Comparison of ENCODE assay signal across 9 mouse cellular contexts in the genomic region with DNA sequence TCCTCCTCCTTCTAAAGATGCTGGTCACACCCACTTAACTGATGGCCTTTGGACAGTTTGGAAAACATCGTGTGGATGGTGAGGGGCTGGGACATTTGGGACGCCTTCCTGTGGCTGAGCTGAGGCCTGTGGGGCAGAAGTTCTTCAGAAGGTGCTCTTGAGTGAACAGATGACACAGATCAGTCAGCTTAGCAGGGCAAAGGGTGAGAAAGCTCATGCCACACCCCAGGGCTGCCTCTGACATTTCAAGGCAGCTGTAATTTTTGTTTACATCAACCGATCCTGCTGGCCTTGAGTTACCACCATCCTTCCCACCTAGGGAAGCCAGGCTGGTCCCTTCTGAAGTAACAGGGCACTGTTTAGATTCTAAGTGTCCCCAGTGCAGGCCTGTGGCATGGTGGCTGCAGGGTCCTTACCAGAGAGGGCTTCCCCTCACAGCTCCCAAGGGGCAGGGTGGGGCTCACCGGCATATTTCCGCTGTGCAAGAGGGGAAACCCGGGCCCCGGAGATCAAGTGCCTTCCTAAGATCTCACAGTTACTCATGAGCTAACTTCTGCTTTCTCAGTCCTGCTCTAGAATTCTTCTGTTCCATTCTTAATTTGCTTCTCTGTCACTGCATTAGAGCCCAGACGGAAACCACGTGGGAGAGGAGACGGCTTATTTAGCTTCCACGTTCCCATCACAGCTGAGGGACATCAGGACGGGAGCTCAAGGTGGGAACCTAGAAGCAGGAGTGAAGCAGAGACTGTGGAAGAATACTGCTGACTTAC. TPM values are rescaled to one million over a fixed set of nuclear protein-coding genes. Genes with fewer than 3 reads are reported as not detected.
DNase-seq lines count a peak whose midpoint lies in the region; ATAC-seq lines count a peak whose summit lies in the region.
"Had no signal": no experiment of that assay in that cellular context is flagged by ENCODE, and none has a peak within 500 bp of the region (broad histone marks: within the 10 kb centered on the region; RNA-seq: fewer than 3 reads in every experiment).

No protein-coding gene starts in this region.

- peaks cover 10% of the 10 kb centered on the region for H3K4me1 ChIP-seq in neural tube, embryonic 11.5 days (ENCODE audit: control insufficient read depth, insufficient read depth, low read length)
- peaks cover 44% of the 10 kb centered on the region for H3K4me1 ChIP-seq in heart, embryonic 10.5 days
- H3K4me1 ChIP-seq in midbrain, embryonic 13.5 days (replicated peaks), result peaks cover 28% of the 10 kb centered on the region

- no peak for ATAC-seq in neural tube, embryonic 11.5 days (ENCODE audit: insufficient read depth, low FRiP score, low TSS enrichment)
- ATAC-seq in midbrain, embryonic 13.5 days, result no peak

- no peak overlapping the region for H3K4me3 ChIP-seq in neural tube, embryonic 11.5 days (ENCODE audit: low read depth, low read length)
- 0 out of 2 replicates have a peak overlapping the region, but pooled peaks have one; percentile 8 for H3K4me3 ChIP-seq in heart, embryonic 10.5 days
- H3K4me3 ChIP-seq in midbrain, embryonic 13.5 days (replicated peaks), result no peak overlapping the region

- no peaks in the 10 kb centered on the region for H3K36me3 ChIP-seq in neural tube, embryonic 11.5 days (ENCODE audit: control insufficient read depth, insufficient read depth, low read length)
- no peaks in the 10 kb centered on the region for H3K36me3 ChIP-seq in heart, embryonic 10.5 days
- H3K36me3 ChIP-seq in midbrain, embryonic 13.5 days, result no peaks in the 10 kb centered on the region

- no peaks in the 10 kb centered on the region for H3K9me3 ChIP-seq in neural tube, embryonic 11.5 days (ENCODE audit: control insufficient read depth, low read length)
- no peaks in the 10 kb centered on the region for H3K9me3 ChIP-seq in heart, embryonic 10.5 days
- no peaks in the 10 kb centered on the region for H3K9me3 ChIP-seq in midbrain, embryonic 13.5 days

- 72% methylated on average over 12 of the region's 12 CpGs for WGBS in neural tube, embryonic 11.5 days
- 61% methylated on average over 12 of the region's 12 CpGs for WGBS in heart, embryonic 10.5 days
- WGBS in midbrain, embryonic 13.5 days, result 75% methylated on average over 12 of the region's 12 CpGs

- no peak for DNase-seq in neural tube, embryonic 11.5 days (ENCODE audit: low spot score)
- no peak for DNase-seq in neural tube, embryonic 10.5 days (ENCODE audit: extremely low spot score, low spot score)
- DNase-seq in heart, embryonic 10.5 days (ENCODE audit: low spot score), result no peak
- peak; percentile 78 for DNase-seq in lung, postnatal 36 days
- peak; percentile 68 to 72 for DNase-seq in thymus, postnatal 10 days (ENCODE audit: low spot score in 2 of 2)
- DNase-seq in adrenal gland, adult 18-20 months (ENCODE audit: low spot score in 2 of 2), result no peak
- DNase-seq in layer of hippocampus, postnatal 25 days (ENCODE audit: extremely low spot score in 1 of 2, low spot score in 1 of 2), result no peak
- DNase-seq: lung, embryonic 14.5 days had no signal

- H3K4me2 ChIP-seq in neural tube, embryonic 11.5 days (ENCODE audit: low read depth), result no peak overlapping the region
- no peak overlapping the region for H3K4me2 ChIP-seq in midbrain, embryonic 13.5 days (replicated peaks)
- H3K4me2 ChIP-seq: lung, embryonic 14.5 days had no signal

- 0 out of 2 replicates have a peak overlapping the region, but pooled peaks have one; percentile 20 for H3K27ac ChIP-seq in neural tube, embryonic 11.5 days (ENCODE audit: low read depth, low read length)
- H3K27ac ChIP-seq in heart, embryonic 10.5 days, result 0 out of 2 replicates have a peak overlapping the region, but pooled peaks have one; percentile 16
- no peak overlapping the region for H3K27ac ChIP-seq in midbrain, embryonic 13.5 days

- H3K27me3 ChIP-seq in neural tube, embryonic 11.5 days (ENCODE audit: control insufficient read depth, insufficient read depth, low read length), result no peaks in the 10 kb centered on the region
- peaks cover 16% of the 10 kb centered on the region; the same call in 1 of the 2 replicates for H3K27me3 ChIP-seq in heart, embryonic 10.5 days (ENCODE audit: insufficient read depth, poor library complexity, severe bottlenecking)
- no peaks in the 10 kb centered on the region for H3K27me3 ChIP-seq in midbrain, embryonic 13.5 days

- H3K9ac ChIP-seq in neural tube, embryonic 11.5 days (ENCODE audit: low read length), result no peak overlapping the region
- H3K9ac ChIP-seq in midbrain, embryonic 13.5 days (replicated peaks), result no peak overlapping the region
- H3K9ac ChIP-seq: lung, embryonic 14.5 days had no signal

RNA-seq across cellular contexts. Expression of gene Traf3, which starts 6.3 kb away (rescaled TPM):
- polyA plus RNA-seq in neural tube, embryonic 11.5 days (2014; fragmentation: Nextera tagmentation; extraction: Ambion mirVana), result 15.4 and 16.2 TPM in 2 replicates
- polyA plus RNA-seq in heart, embryonic 10.5 days (2016; fragmentation: Nextera tagmentation; extraction: Ambion mirVana), result 6.9 and 7.2 TPM in 2 replicates
- 10 to 100 TPM; 18.8 to 23.8 TPM for total RNA-seq in adrenal gland, adult 18-20 months (2021)
- polyA plus RNA-seq in midbrain, embryonic 13.5 days (2015; fragmentation: Nextera tagmentation; extraction: Ambion mirVana), result 15.7 and 19.7 TPM in 2 replicates
- 10 to 100 TPM; 92.9 to 94.0 TPM for total RNA-seq in layer of hippocampus, postnatal 25 days (2021)

RNA-seq across cellular contexts. Expression of gene 4930595D18Rik, which starts 24.4 kb away (rescaled TPM):
- not detected in 2 replicates for polyA plus RNA-seq in neural tube, embryonic 11.5 days (2014; fragmentation: Nextera tagmentation; extraction: Ambion mirVana)
- polyA plus RNA-seq in heart, embryonic 10.5 days (2016; fragmentation: Nextera tagmentation; extraction: Ambion mirVana), result not detected in 2 replicates
- not detected for total RNA-seq in adrenal gland, adult 18-20 months (2021)
- not detected in 2 replicates for polyA plus RNA-seq in midbrain, embryonic 13.5 days (2015; fragmentation: Nextera tagmentation; extraction: Ambion mirVana)
- not detected for total RNA-seq in layer of hippocampus, postnatal 25 days (2021)
- polyA plus RNA-seq: lung, embryonic 14.5 days had no signal

Comparison
In these comparisons a context has a peak if more than half of its experiments do, and no peak if none do; other contexts are left out.
1. DNase-seq: peak in lung, postnatal 36 days (single experiment) and thymus, postnatal 10 days (2 of 2); none in neural tube, embryonic 11.5 days (single experiment), neural tube, embryonic 10.5 days (single experiment), heart, embryonic 10.5 days (single experiment), adrenal gland, adult 18-20 months (0 of 2) and layer of hippocampus, postnatal 25 days (0 of 2).